16 mouse cellular contexts compared by ENCODE assay signal in genomic region chr16:96563350-96564257, GRCm38 (mm10).
DNase-seq lines count a peak whose midpoint lies in the region; ATAC-seq and TF ChIP-seq lines count a peak whose summit lies in the region.
"Had no signal": no experiment of that assay in that cellular context is flagged by ENCODE, and none has a peak within 500 bp of the region (broad histone marks: within the 10 kb centered on the region; RNA-seq: fewer than 3 reads in every experiment).

No protein-coding gene starts in this region.

- peak; percentile 39 for DNase-seq in kidney, postnatal 0 days (ENCODE audit: low spot score)
- no peak for DNase-seq in kidney, adult 8-10 months
- peak; percentile 72 for DNase-seq in hindbrain, postnatal 0 days (ENCODE audit: low spot score)
- peak; percentile 74 for DNase-seq in midbrain, postnatal 0 days (ENCODE audit: low spot score)
- no peak for DNase-seq in Muller cell, postnatal 12 days (ENCODE audit: inconsistent ontology term)
- DNase-seq in urinary bladder, adult 18-20 months (ENCODE audit: low spot score in 2 of 2) = no peak
- DNase-seq: adrenal gland, adult 8-10 months; cerebellum, adult 11 months; gastrocnemius, postnatal 25 days; kidney, postnatal 14 days; liver, embryonic 13.5 days; lung, postnatal 4 days had no signal

- no peaks in the 10 kb centered on the region for H3K9me3 ChIP-seq in kidney, postnatal 0 days (replicated peaks; ENCODE audit: low read length)
- H3K9me3 ChIP-seq in embryonic facial prominence, embryonic 15.5 days (replicated peaks) = no peaks in the 10 kb centered on the region
- no peaks in the 10 kb centered on the region for H3K9me3 ChIP-seq in hindbrain, postnatal 0 days (ENCODE audit: low read length)
- no peaks in the 10 kb centered on the region for H3K9me3 ChIP-seq in midbrain, postnatal 0 days (ENCODE audit: low read length)
- H3K9me3 ChIP-seq: liver, embryonic 13.5 days had no signal

- H3K4me2 ChIP-seq in kidney, postnatal 0 days (ENCODE audit: low read length) = no peak overlapping the region
- H3K4me2 ChIP-seq in embryonic facial prominence, embryonic 15.5 days (replicated peaks) = no peak overlapping the region
- H3K4me2 ChIP-seq in hindbrain, postnatal 0 days (ENCODE audit: low read depth, low read length) = no peak overlapping the region
- H3K4me2 ChIP-seq in midbrain, postnatal 0 days (ENCODE audit: low read depth, low read length, poor library complexity, severe bottlenecking) = no peak overlapping the region
- H3K4me2 ChIP-seq: liver, embryonic 13.5 days had no signal

- no peak overlapping the region for H3K27ac ChIP-seq in kidney, postnatal 0 days
- H3K27ac ChIP-seq in embryonic facial prominence, embryonic 15.5 days (replicated peaks) = peak overlapping the region; percentile 34
- peak overlapping the region; percentile 9 for H3K27ac ChIP-seq in hindbrain, postnatal 0 days
- peak overlapping the region; percentile 71 for H3K27ac ChIP-seq in midbrain, postnatal 0 days (ENCODE audit: low read depth, low read length)
- H3K27ac ChIP-seq: liver, embryonic 13.5 days had no signal

- H3K27me3 ChIP-seq in kidney, postnatal 0 days (ENCODE audit: insufficient read depth, low read length) = no peaks in the 10 kb centered on the region
- no peaks in the 10 kb centered on the region for H3K27me3 ChIP-seq in embryonic facial prominence, embryonic 15.5 days
- H3K27me3 ChIP-seq in hindbrain, postnatal 0 days (ENCODE audit: insufficient read depth, low read length) = no peaks in the 10 kb centered on the region
- no peaks in the 10 kb centered on the region for H3K27me3 ChIP-seq in midbrain, postnatal 0 days (ENCODE audit: insufficient read depth, low read length)
- H3K27me3 ChIP-seq: CH12.LX; liver, embryonic 13.5 days had no signal

- ATAC-seq in kidney, postnatal 0 days (replicated peaks; ENCODE audit: low FRiP score, low read depth) = no peak
- ATAC-seq in embryonic facial prominence, embryonic 15.5 days (ENCODE audit: insufficient number of reproducible peaks, low FRiP score, low TSS enrichment, low read depth) = peak; percentile 69; the same call in 1 of the 2 replicates
- peak; percentile 83 for ATAC-seq in hindbrain, postnatal 0 days
- ATAC-seq in midbrain, postnatal 0 days (ENCODE audit: low FRiP score) = peak; percentile 54; the same call in 1 of the 2 replicates
- ATAC-seq: inflammation-experienced regulatory T-cells, adult 6 months; Patski had no signal

- H3K4me1 ChIP-seq in kidney, postnatal 0 days (replicated peaks; ENCODE audit: insufficient read depth, low read length) = no peaks in the 10 kb centered on the region
- H3K4me1 ChIP-seq in embryonic facial prominence, embryonic 15.5 days = 0 out of 2 replicates have a peak, but pooled peaks cover 6% of the 10 kb centered on the region
- H3K4me1 ChIP-seq in hindbrain, postnatal 0 days (ENCODE audit: insufficient read depth, low read length) = peaks cover 8% of the 10 kb centered on the region; the same call in 1 of the 2 replicates
- peaks cover 4% of the 10 kb centered on the region; the same call in 1 of the 2 replicates for H3K4me1 ChIP-seq in midbrain, postnatal 0 days (ENCODE audit: insufficient read depth, low read length)
- H3K4me1 ChIP-seq: liver, embryonic 13.5 days had no signal

- H3K4me3 ChIP-seq in kidney, postnatal 0 days (replicated peaks; ENCODE audit: low read depth, low read length) = no peak overlapping the region
- no peak overlapping the region for H3K4me3 ChIP-seq in embryonic facial prominence, embryonic 15.5 days (replicated peaks)
- H3K4me3 ChIP-seq in hindbrain, postnatal 0 days (ENCODE audit: low read length) = no peak overlapping the region
- no peak overlapping the region for H3K4me3 ChIP-seq in midbrain, postnatal 0 days (ENCODE audit: low read depth, low read length)
- H3K4me3 ChIP-seq: liver, embryonic 13.5 days had no signal

- H3K9ac ChIP-seq in kidney, postnatal 0 days (ENCODE audit: low read depth, low read length) = no peak overlapping the region
- H3K9ac ChIP-seq in embryonic facial prominence, embryonic 15.5 days = no peak overlapping the region
- no peak overlapping the region for H3K9ac ChIP-seq in hindbrain, postnatal 0 days (replicated peaks; ENCODE audit: low read length)
- H3K9ac ChIP-seq in midbrain, postnatal 0 days (replicated peaks; ENCODE audit: low read length, poor library complexity, severe bottlenecking) = no peak overlapping the region
- H3K9ac ChIP-seq: liver, embryonic 13.5 days had no signal

- H3K36me3 ChIP-seq in kidney, postnatal 0 days (ENCODE audit: insufficient read depth, low read length) = no peaks in the 10 kb centered on the region
- no peaks in the 10 kb centered on the region for H3K36me3 ChIP-seq in embryonic facial prominence, embryonic 15.5 days
- no peaks in the 10 kb centered on the region for H3K36me3 ChIP-seq in hindbrain, postnatal 0 days (ENCODE audit: insufficient read depth, low read length)
- no peaks in the 10 kb centered on the region for H3K36me3 ChIP-seq in midbrain, postnatal 0 days (ENCODE audit: insufficient read depth, low read length)
- H3K36me3 ChIP-seq: liver, embryonic 13.5 days had no signal

- no peak for TF ChIP-seq CTCF in kidney, postnatal 0 days (IDR thresholded peaks at IDR 0.05; ENCODE audit: low read depth)
- no peak for TF ChIP-seq CTCF in hindbrain, postnatal 0 days (IDR thresholded peaks at IDR 0.05; ENCODE audit: low read depth)
- no peak for TF ChIP-seq CTCF in midbrain, postnatal 0 days (IDR thresholded peaks at IDR 0.05)

- 67% methylated on average over 8 of the region's 8 CpGs for WGBS in kidney, postnatal 0 days
- WGBS in embryonic facial prominence, embryonic 15.5 days = 54% methylated on average over 8 of the region's 8 CpGs
- 19% methylated on average over 8 of the region's 8 CpGs for WGBS in hindbrain, postnatal 0 days
- 29% methylated on average over 8 of the region's 8 CpGs for WGBS in midbrain, postnatal 0 days

Comparison
In these comparisons a context has a peak if more than half of its experiments do, and no peak if none do; other contexts are left out.
1. DNase-seq: peak in kidney, postnatal 0 days (single experiment), hindbrain, postnatal 0 days (single experiment) and midbrain, postnatal 0 days (single experiment); none in kidney, adult 8-10 months (0 of 2), Muller cell, postnatal 12 days (single experiment) and urinary bladder, adult 18-20 months (0 of 2).